Mouse (Mus musculus) B cell, adult 67 days (primary cell): ENCODE measurements around the gene Gbp3. TPM values are rescaled to one million over a fixed set of nuclear protein-coding genes. Genes with fewer than 3 reads are reported as not detected.

Source experiments
- total RNA-seq, 2 experiments: library from RNA; stranded (reverse); gene quantifications; 4 replicates each; pipeline ENCODE4 v1.2.4; 2023

Gene Gbp3
- 10 to 100 TPM; 45.1 to 52.1 TPM for total RNA-seq

GRCm38 (mm10) chr3:142559632-142560228 lies at the start of gene Gbp3:
Gene Gbp3, plus strand, starts transcription at chr3:142560026.

GRCm38 (mm10) chr3:142530087-142530953 lies 29.5 kb upstream of the Gbp3 start, which contains the start of gene Gbp7:
Gene Gbp7, plus strand, starts transcription at chr3:142530342.

GRCm38 (mm10) chr3:142594547-142594946 lies 34.7 kb downstream of the Gbp3 start, which contains the start of gene Gbp2b:
Gene Gbp2b, plus strand, starts transcription at chr3:142594847.

GRCm38 (mm10) chr3:142620111-142620955 lies 60.5 kb downstream of the Gbp3 start, which contains the start of gene Gbp2:
Gene Gbp2, plus strand, starts transcription at chr3:142620602.

Other genes starting within 250 kb of the Gbp3 start
- gene Pdlim5, start 164.3 kb upstream of the Gbp3 start, total RNA-seq = 10 to 100 TPM; 41.3 to 44.2 TPM
- 10 to 100 TPM; 27.9 to 33.8 TPM for gene Gbp5, start 66.0 kb upstream of the Gbp3 start, total RNA-seq
- 10 to 100 TPM; 13.7 to 17.6 TPM for gene Gbp7, start 29.7 kb upstream of the Gbp3 start, total RNA-seq
- gene Gbp2b, start 34.8 kb downstream of the Gbp3 start, total RNA-seq = not detected
- gene Gbp2, start 60.6 kb downstream of the Gbp3 start, total RNA-seq = 1 to 10 TPM; 7.2 to 9.5 TPM
- 1 to 10 TPM; 4.4 to 6.5 TPM for gene Kyat3, start 141.0 kb downstream of the Gbp3 start, total RNA-seq
- gene Gtf2b, start 205.0 kb downstream of the Gbp3 start, total RNA-seq = 10 to 100 TPM; 75.8 to 89.3 TPM